In the genomic region with DNA sequence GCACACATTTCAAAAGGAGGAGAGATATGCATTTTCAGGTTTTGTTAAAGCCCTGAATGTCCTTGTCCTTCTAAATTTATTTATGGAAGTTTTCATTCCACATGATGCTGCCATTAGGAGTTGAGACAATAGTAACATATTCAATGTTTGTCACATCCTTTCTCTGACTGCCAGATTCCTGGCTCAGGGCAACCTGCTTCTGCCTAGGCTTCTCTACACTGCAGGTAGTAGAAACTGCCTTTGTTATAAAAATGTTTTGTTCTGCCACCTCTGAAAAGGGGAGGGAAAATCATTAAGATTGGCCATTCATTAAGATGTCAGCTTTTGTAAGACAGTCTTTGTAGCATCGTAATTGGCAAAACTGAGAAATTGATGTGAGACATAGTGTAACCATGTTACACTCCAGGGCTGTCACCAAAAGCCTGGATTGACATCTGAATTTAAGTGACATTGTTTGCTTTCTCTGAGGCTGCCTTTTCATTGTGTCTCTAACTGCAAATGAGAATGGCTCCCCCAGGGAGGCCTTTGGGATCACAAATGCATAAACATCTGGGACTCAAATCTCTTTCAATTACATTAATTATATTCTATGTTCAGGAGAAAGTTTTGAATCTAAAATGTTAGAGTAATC, we compare ENCODE assay signal across 16 mouse cellular contexts.
DNase-seq lines count a peak whose midpoint lies in the region; ATAC-seq lines count a peak whose summit lies in the region.
"Had no signal": no experiment of that assay in that cellular context is flagged by ENCODE, and none has a peak within 500 bp of the region (broad histone marks: within the 10 kb centered on the region; RNA-seq: fewer than 3 reads in every experiment).

No protein-coding gene starts in this region.

- no peak overlapping the region for H3K4me2 ChIP-seq in embryonic facial prominence, embryonic 14.5 days (ENCODE audit: low read depth, low read length)
- H3K4me2 ChIP-seq in forebrain, embryonic 15.5 days (replicated peaks) = no peak overlapping the region
- H3K4me2 ChIP-seq in neural tube, embryonic 13.5 days = no peak overlapping the region
- H3K4me2 ChIP-seq: limb, embryonic 15.5 days had no signal

- no peak overlapping the region for H3K4me3 ChIP-seq in embryonic facial prominence, embryonic 14.5 days (ENCODE audit: low read depth, low read length)
- H3K4me3 ChIP-seq in embryonic facial prominence, embryonic 10.5 days = no peak overlapping the region
- no peak overlapping the region for H3K4me3 ChIP-seq in forebrain, embryonic 15.5 days
- H3K4me3 ChIP-seq in neural tube, embryonic 13.5 days = no peak overlapping the region
- H3K4me3 ChIP-seq: limb, embryonic 15.5 days had no signal

- no peaks in the 10 kb centered on the region for H3K27me3 ChIP-seq in embryonic facial prominence, embryonic 14.5 days (replicated peaks; ENCODE audit: control insufficient read depth, insufficient read depth, low read length)
- H3K27me3 ChIP-seq in embryonic facial prominence, embryonic 10.5 days (replicated peaks; ENCODE audit: low read depth, poor library complexity, severe bottlenecking) = no peaks in the 10 kb centered on the region
- H3K27me3 ChIP-seq in forebrain, embryonic 15.5 days = no peaks in the 10 kb centered on the region
- no peaks in the 10 kb centered on the region for H3K27me3 ChIP-seq in neural tube, embryonic 13.5 days
- H3K27me3 ChIP-seq: CH12.LX; limb, embryonic 15.5 days had no signal

- no peaks in the 10 kb centered on the region for H3K36me3 ChIP-seq in embryonic facial prominence, embryonic 14.5 days (ENCODE audit: control insufficient read depth, insufficient read depth, low read length)
- no peaks in the 10 kb centered on the region for H3K36me3 ChIP-seq in embryonic facial prominence, embryonic 10.5 days (replicated peaks)
- no peaks in the 10 kb centered on the region for H3K36me3 ChIP-seq in forebrain, embryonic 15.5 days
- no peaks in the 10 kb centered on the region for H3K36me3 ChIP-seq in neural tube, embryonic 13.5 days
- H3K36me3 ChIP-seq: limb, embryonic 15.5 days had no signal

- WGBS in embryonic facial prominence, embryonic 14.5 days = 39% methylated on average over 1 of the region's 1 CpGs
- WGBS in embryonic facial prominence, embryonic 10.5 days = 32% methylated on average over 1 of the region's 1 CpGs
- WGBS in forebrain, embryonic 15.5 days = 0% methylated on average over 1 of the region's 1 CpGs
- WGBS in neural tube, embryonic 13.5 days = 18% methylated on average over 1 of the region's 1 CpGs

- no peaks in the 10 kb centered on the region for H3K4me1 ChIP-seq in embryonic facial prominence, embryonic 14.5 days (ENCODE audit: control insufficient read depth, insufficient read depth, low read length)
- peaks cover 9% of the 10 kb centered on the region; the same call in 1 of the 2 replicates for H3K4me1 ChIP-seq in embryonic facial prominence, embryonic 10.5 days
- no peaks in the 10 kb centered on the region; the same call in 1 of the 2 replicates for H3K4me1 ChIP-seq in forebrain, embryonic 15.5 days
- peaks cover 18% of the 10 kb centered on the region for H3K4me1 ChIP-seq in neural tube, embryonic 13.5 days (replicated peaks)
- H3K4me1 ChIP-seq: limb, embryonic 15.5 days had no signal

- H3K9ac ChIP-seq in embryonic facial prominence, embryonic 14.5 days (ENCODE audit: low read depth, low read length) = no peak overlapping the region
- H3K9ac ChIP-seq in forebrain, embryonic 15.5 days (replicated peaks) = no peak overlapping the region
- no peak overlapping the region for H3K9ac ChIP-seq in neural tube, embryonic 13.5 days
- H3K9ac ChIP-seq: limb, embryonic 15.5 days had no signal

- H3K9me3 ChIP-seq in embryonic facial prominence, embryonic 14.5 days (ENCODE audit: control insufficient read depth, low read length) = no peaks in the 10 kb centered on the region
- H3K9me3 ChIP-seq in embryonic facial prominence, embryonic 10.5 days = no peaks in the 10 kb centered on the region
- no peaks in the 10 kb centered on the region for H3K9me3 ChIP-seq in forebrain, embryonic 15.5 days
- no peaks in the 10 kb centered on the region for H3K9me3 ChIP-seq in neural tube, embryonic 13.5 days
- H3K9me3 ChIP-seq: limb, embryonic 15.5 days had no signal

- ATAC-seq in embryonic facial prominence, embryonic 14.5 days (ENCODE audit: low read depth) = no peak; the same call in 1 of the 2 replicates
- peak; percentile 71 for ATAC-seq in forebrain, embryonic 15.5 days (replicated peaks)
- no peak for ATAC-seq in neural tube, embryonic 13.5 days (ENCODE audit: low read depth)
- ATAC-seq in erythroblast, adult 5-6 weeks (replicated peaks; ENCODE audit: low FRiP score, poor library complexity, severe bottlenecking) = no peak

- peak; percentile 32 for DNase-seq in embryonic facial prominence, embryonic 14.5 days (ENCODE audit: low spot score)
- no peak for DNase-seq in embryonic facial prominence, embryonic 10.5 days (ENCODE audit: low spot score)
- peak; percentile 12 for DNase-seq in mesoderm, embryonic 11.5 days (ENCODE audit: low read depth, low spot score)
- no peak for DNase-seq in lung, postnatal 4 days
- no peak for DNase-seq in adrenal gland, postnatal 25 days
- DNase-seq: adrenal gland, adult 2 months; gastrocnemius, postnatal 14 days; kidney, adult 8-10 months; kidney, postnatal 36 days; lung, adult 18-20 months; lung, postnatal 36 days had no signal

- no peak overlapping the region for H3K27ac ChIP-seq in embryonic facial prominence, embryonic 14.5 days (replicated peaks; ENCODE audit: low read depth, low read length)
- H3K27ac ChIP-seq in embryonic facial prominence, embryonic 10.5 days (replicated peaks) = no peak overlapping the region
- H3K27ac ChIP-seq in forebrain, embryonic 15.5 days (replicated peaks) = no peak overlapping the region
- peak overlapping the region; percentile 4 for H3K27ac ChIP-seq in neural tube, embryonic 13.5 days (replicated peaks)
- H3K27ac ChIP-seq: limb, embryonic 15.5 days had no signal

Comparison
In these comparisons a context has a peak if more than half of its experiments do, and no peak if none do; other contexts are left out.
1. DNase-seq: peak in embryonic facial prominence, embryonic 14.5 days (single experiment) and mesoderm, embryonic 11.5 days (single experiment); none in embryonic facial prominence, embryonic 10.5 days (single experiment), lung, postnatal 4 days (0 of 2) and adrenal gland, postnatal 25 days (single experiment).